Mouse (Mus musculus): Measurements from ENCODE around the gene Emc10. TPM values are rescaled to one million over a fixed set of nuclear protein-coding genes. Genes with fewer than 3 reads are reported as not detected.

Gene Emc10
- polyA plus RNA-seq, 1 experiment, result 406 TPM

DNA sequence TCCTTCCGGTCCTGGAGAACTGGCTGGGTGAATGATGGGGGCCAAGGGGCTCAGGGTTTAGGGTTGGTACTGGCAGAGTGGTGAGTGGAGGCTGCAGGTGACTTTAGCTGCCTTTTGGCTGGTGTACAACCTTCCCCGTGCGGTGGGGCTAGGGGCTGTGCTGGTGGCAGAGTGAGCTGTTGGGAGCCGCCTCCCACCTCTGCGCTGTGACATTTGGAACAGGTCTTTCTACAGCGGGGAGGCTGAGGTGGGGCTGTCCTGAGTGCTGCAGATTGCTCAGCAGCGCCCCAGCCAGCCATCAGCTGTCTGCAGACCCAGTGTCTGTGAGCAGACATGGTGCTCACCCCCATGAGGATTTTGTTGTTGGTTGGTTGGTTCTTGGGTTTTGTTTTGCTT lies 50.8 kb downstream of the Emc10 start:
- H3K4me3 ChIP-seq (ENCODE audit: control insufficient read depth, insufficient read depth, low read length), result no peak overlapping the region
- no peak for DNase-seq
- TF ChIP-seq CTCF (IDR thresholded peaks at IDR 0.05; ENCODE audit: borderline replicate concordance, control insufficient read depth, extremely low read depth, insufficient read depth, low read length, poor library complexity) (no peak), POLR2A (IDR thresholded peaks at IDR 0.05; ENCODE audit: control insufficient read depth, extremely low read depth, insufficient read depth, low read length, poor library complexity) (no peak)
- H3K27me3 ChIP-seq (ENCODE audit: control insufficient read depth, insufficient read depth, low read length), result peaks cover 9% of the 10 kb centered on the region; the same call in 1 of the 2 replicates
- no peaks in the 10 kb centered on the region for H3K36me3 ChIP-seq (ENCODE audit: control insufficient read depth, insufficient read depth, low read length)
- no peaks in the 10 kb centered on the region for H3K4me1 ChIP-seq (replicated peaks; ENCODE audit: control insufficient read depth, insufficient read depth, low read length)
- no peak overlapping the region for H3K27ac ChIP-seq (ENCODE audit: control insufficient read depth, insufficient read depth, low read length)
- WGBS, result 6% methylated on average over 7 of the region's 7 CpGs

DNA sequence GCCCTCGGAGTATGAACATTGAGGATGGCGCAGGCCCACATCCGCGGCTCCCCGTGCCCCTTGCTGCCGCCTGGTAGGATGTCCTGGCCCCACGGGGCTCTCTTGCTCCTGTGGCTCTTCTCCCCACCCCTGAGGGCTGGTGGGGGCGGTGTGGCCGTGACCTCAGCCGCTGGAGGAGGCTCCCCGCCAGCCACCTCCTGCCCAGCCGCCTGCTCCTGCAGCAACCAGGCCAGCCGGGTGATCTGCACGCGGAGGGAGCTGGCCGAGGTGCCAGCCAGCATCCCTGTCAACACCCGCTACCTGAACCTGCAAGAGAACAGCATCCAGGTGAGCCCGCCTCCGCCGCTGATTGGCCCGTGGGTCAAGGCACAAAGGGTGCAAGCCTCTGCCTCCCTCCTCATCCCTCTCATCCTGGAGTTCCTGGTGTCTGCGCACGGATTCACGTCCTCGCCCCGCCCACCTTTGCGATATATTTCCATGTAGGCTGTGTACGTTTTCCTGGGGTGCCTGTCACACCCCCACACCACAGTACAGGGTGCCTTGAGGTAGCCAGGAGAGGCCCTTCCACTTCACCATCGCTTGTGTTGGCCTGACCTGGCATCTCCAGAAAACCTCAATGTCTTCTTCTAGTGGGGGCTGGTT lies 51.3 kb downstream of the Emc10 start:
- no peak overlapping the region for H3K27ac ChIP-seq (ENCODE audit: control insufficient read depth, insufficient read depth, low read length)
- 12% methylated on average over 29 of the region's 29 CpGs for WGBS
- no peak for DNase-seq
- no peak overlapping the region for H3K4me3 ChIP-seq (ENCODE audit: control insufficient read depth, insufficient read depth, low read length)
- H3K27me3 ChIP-seq (ENCODE audit: control insufficient read depth, insufficient read depth, low read length), result peaks cover 9% of the 10 kb centered on the region; the same call in 1 of the 2 replicates
- no peak for TF ChIP-seq CTCF (IDR thresholded peaks at IDR 0.05; ENCODE audit: borderline replicate concordance, control insufficient read depth, extremely low read depth, insufficient read depth, low read length, poor library complexity)
- no peak for TF ChIP-seq POLR2A (IDR thresholded peaks at IDR 0.05; ENCODE audit: control insufficient read depth, extremely low read depth, insufficient read depth, low read length, poor library complexity)
- H3K36me3 ChIP-seq (ENCODE audit: control insufficient read depth, insufficient read depth, low read length), result no peaks in the 10 kb centered on the region
- H3K4me1 ChIP-seq (replicated peaks; ENCODE audit: control insufficient read depth, insufficient read depth, low read length), result no peaks in the 10 kb centered on the region

DNA sequence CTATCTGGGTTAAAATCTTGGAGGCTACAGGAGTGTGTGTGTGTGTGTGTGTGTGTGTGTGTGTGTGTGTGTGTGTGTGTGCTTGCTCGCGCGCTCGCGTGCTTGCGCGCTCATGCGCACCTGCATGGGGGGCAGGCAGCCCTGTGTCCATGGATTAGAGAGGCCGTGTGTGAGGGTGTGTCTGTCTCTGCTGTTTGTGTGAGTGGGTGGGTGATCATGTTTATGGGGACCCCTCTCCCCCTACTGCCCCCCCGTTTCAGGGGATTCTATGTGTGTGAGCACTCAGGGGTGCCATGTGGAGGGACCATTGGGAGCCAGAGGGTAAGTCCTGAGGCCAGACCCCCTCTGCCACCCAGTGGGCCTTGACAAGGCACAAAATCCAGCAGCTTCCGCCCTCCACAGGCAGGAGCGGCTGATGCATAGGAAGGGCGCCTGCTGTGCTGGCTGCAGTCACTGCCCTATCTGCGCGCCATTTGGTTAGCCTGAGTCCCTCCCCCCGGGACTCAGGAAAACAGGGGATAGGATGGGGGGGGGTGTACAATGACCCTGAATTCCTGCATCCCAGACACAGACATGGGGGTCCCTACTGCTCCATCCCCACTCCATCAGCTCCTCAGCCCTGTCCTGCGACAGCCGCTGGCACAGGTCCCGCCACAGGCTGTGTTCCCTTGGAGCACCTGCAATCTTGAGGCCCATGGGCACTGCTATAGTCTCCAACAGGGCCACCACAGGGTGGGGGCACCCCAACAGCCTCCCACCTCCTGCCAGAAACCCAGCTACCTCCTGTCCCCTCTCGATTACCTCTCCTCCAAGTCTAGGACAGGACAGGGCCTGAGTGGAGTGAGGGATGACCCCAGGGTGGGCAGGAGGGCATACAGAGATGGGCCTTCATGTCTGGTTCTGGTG lies 52.8 kb downstream of the Emc10 start:
- H3K4me1 ChIP-seq (replicated peaks; ENCODE audit: control insufficient read depth, insufficient read depth, low read length), result no peaks in the 10 kb centered on the region
- no peaks in the 10 kb centered on the region for H3K36me3 ChIP-seq (ENCODE audit: control insufficient read depth, insufficient read depth, low read length)
- TF ChIP-seq POLR2A (IDR thresholded peaks at IDR 0.05; ENCODE audit: control insufficient read depth, extremely low read depth, insufficient read depth, low read length, poor library complexity) (no peak), CTCF (IDR thresholded peaks at IDR 0.05; ENCODE audit: borderline replicate concordance, control insufficient read depth, extremely low read depth, insufficient read depth, low read length, poor library complexity) (no peak)
- peaks cover 9% of the 10 kb centered on the region; the same call in 1 of the 2 replicates for H3K27me3 ChIP-seq (ENCODE audit: control insufficient read depth, insufficient read depth, low read length)
- no peak overlapping the region for H3K4me3 ChIP-seq (ENCODE audit: control insufficient read depth, insufficient read depth, low read length)
- no peak overlapping the region for H3K27ac ChIP-seq (ENCODE audit: control insufficient read depth, insufficient read depth, low read length)
- no peak for DNase-seq
- WGBS, result 25% methylated on average over 20 of the region's 20 CpGs

DNA sequence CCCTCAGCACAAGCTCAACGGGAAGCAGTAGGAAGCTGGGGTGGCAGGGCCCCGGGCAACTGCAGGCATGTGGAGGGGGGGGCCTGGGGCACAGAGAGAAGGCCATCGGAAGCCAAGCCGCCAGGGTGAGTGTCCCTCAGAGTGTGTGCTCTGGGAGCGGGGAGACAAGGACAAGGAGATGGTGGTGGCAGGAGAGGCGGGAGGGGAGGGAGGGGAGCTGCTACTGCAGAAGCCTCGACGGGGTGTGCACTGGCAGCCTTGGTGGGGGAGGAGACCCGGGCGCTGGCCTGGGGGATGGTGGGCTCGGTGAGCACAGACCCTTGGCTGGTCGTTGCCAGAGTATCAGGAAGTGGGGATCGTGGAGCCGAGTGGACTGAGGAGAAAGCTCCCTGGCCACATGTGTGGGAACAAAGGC lies 53.9 kb downstream of the Emc10 start:
- H3K4me1 ChIP-seq (replicated peaks; ENCODE audit: control insufficient read depth, insufficient read depth, low read length), result no peaks in the 10 kb centered on the region
- DNase-seq, result no peak
- TF ChIP-seq POLR2A (IDR thresholded peaks at IDR 0.05; ENCODE audit: control insufficient read depth, extremely low read depth, insufficient read depth, low read length, poor library complexity), result no peak
- no peak for TF ChIP-seq CTCF (IDR thresholded peaks at IDR 0.05; ENCODE audit: borderline replicate concordance, control insufficient read depth, extremely low read depth, insufficient read depth, low read length, poor library complexity)

DNA sequence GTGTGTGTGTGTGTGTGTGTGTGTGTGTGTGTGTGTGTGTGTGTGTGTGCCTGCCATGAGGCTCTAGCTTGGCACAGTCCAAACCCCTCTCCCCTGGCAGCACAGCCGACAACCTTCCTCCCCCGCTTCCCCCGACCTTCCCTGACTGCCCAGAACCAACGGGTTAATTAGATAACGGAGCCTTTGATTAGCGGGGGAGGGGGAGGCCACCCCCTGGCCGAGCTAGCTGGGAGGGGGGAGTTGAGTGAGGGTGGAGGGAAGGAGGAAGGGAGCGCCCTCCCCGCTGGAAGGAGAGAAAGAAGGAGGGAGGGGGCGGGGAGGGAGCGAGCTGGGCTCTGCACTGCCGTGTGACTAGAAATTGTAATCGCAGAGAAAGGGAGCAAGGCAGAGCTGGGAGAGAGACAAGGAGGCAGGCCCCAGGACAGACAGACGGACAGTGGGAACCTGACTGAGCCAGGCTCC lies 54.6 kb downstream of the Emc10 start:
- no peak for TF ChIP-seq POLR2A (IDR thresholded peaks at IDR 0.05; ENCODE audit: control insufficient read depth, extremely low read depth, insufficient read depth, low read length, poor library complexity)
- TF ChIP-seq CTCF (IDR thresholded peaks at IDR 0.05; ENCODE audit: borderline replicate concordance, control insufficient read depth, extremely low read depth, insufficient read depth, low read length, poor library complexity), result no peak
- Histone ChIP-seq H3K36me3 (ENCODE audit: control insufficient read depth, insufficient read depth, low read length) (no peaks in the 10 kb centered on the region), H3K4me1 (replicated peaks; ENCODE audit: control insufficient read depth, insufficient read depth, low read length) (no peaks in the 10 kb centered on the region), H3K27me3 (ENCODE audit: control insufficient read depth, insufficient read depth, low read length) (peaks cover 9% of the 10 kb centered on the region; the same call in 1 of the 2 replicates), H3K4me3 (ENCODE audit: control insufficient read depth, insufficient read depth, low read length) (no peak overlapping the region), H3K27ac (ENCODE audit: control insufficient read depth, insufficient read depth, low read length) (no peak overlapping the region)
- no peak for DNase-seq
- 6% methylated on average over 12 of the region's 14 CpGs for WGBS

More for the DNA sequence above, 53.9 kb downstream of the Emc10 start:
- no peaks in the 10 kb centered on the region for H3K36me3 ChIP-seq (ENCODE audit: control insufficient read depth, insufficient read depth, low read length)
- H3K27ac ChIP-seq (ENCODE audit: control insufficient read depth, insufficient read depth, low read length), result no peak overlapping the region
- H3K4me3 ChIP-seq (ENCODE audit: control insufficient read depth, insufficient read depth, low read length), result no peak overlapping the region
- peaks cover 9% of the 10 kb centered on the region; the same call in 1 of the 2 replicates for H3K27me3 ChIP-seq (ENCODE audit: control insufficient read depth, insufficient read depth, low read length)
- WGBS, result 5% methylated on average over 14 of the region's 14 CpGs

DNA sequence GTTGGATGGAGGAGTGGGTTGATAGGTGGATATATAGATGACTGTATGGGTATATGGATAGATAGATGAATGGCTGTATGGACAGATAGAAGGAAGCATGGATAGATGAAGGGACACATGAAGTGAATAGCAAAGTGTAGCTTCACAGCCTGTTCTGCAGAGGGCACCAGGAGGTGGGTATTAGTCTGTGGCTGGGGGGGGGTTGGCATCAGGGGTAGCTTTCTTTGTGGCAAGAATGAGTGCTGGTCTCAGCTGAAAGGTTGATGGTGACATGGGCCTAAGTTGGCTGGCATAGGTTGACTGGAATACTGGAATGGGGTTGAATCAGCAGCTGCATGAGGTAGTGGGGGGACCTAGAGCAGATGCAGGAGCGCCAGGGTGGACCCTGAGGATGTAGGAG lies 55.1 kb downstream of the Emc10 start:
- DNase-seq, result no peak
- Histone ChIP-seq H3K36me3 (ENCODE audit: control insufficient read depth, insufficient read depth, low read length) (no peaks in the 10 kb centered on the region), H3K4me3 (ENCODE audit: control insufficient read depth, insufficient read depth, low read length) (no peak overlapping the region), H3K27me3 (ENCODE audit: control insufficient read depth, insufficient read depth, low read length) (peaks cover 9% of the 10 kb centered on the region; the same call in 1 of the 2 replicates), H3K27ac (ENCODE audit: control insufficient read depth, insufficient read depth, low read length) (no peak overlapping the region), H3K4me1 (replicated peaks; ENCODE audit: control insufficient read depth, insufficient read depth, low read length) (no peaks in the 10 kb centered on the region)
- 25% methylated on average over 1 of the region's 1 CpGs for WGBS
- no peak for TF ChIP-seq CTCF (IDR thresholded peaks at IDR 0.05; ENCODE audit: borderline replicate concordance, control insufficient read depth, extremely low read depth, insufficient read depth, low read length, poor library complexity)
- no peak for TF ChIP-seq POLR2A (IDR thresholded peaks at IDR 0.05; ENCODE audit: control insufficient read depth, extremely low read depth, insufficient read depth, low read length, poor library complexity)
